In genomic region chr16:92336280-92336679, GRCm38 (mm10) we compare ENCODE assay signal across 1 mouse cellular context.
TF ChIP-seq lines count a peak whose summit lies in the region.

No protein-coding gene starts in this region.

TF ChIP-seq in CH12.LX, 34 proteins besides CTCF, POLR2A, EP300 and RAD21 (continued from another document):
- TF ChIP-seq USF1 (IDR thresholded peaks at IDR 0.05; ENCODE audit: low read depth, low read length) (no peak), ZC3H11A (IDR thresholded peaks at IDR 0.05; ENCODE audit: low read depth, low read length) (peak; percentile 59; the same call in 1 of the 2 replicates), MYC (IDR thresholded peaks at IDR 0.05; ENCODE audit: low read depth, low read length) (0 out of 2 replicates have a peak, but pooled peaks have one; percentile 46), MXI1 (IDR thresholded peaks at IDR 0.05; ENCODE audit: low read depth, low read length) (no peak), NELFE (IDR thresholded peaks at IDR 0.05; ENCODE audit: low read depth, low read length) (no peak)
